In genomic region chr10:114578926-114579325, GRCm38 (mm10) we compare ENCODE assay signal across 15 mouse cellular contexts.
DNase-seq lines count a peak whose midpoint lies in the region; ATAC-seq lines count a peak whose summit lies in the region.
"Had no signal": no experiment of that assay in that cellular context is flagged by ENCODE, and none has a peak within 500 bp of the region (broad histone marks: within the 10 kb centered on the region; RNA-seq: fewer than 3 reads in every experiment).

No protein-coding gene starts in this region.

- no peak overlapping the region for H3K9ac ChIP-seq in forebrain, embryonic 13.5 days
- H3K9ac ChIP-seq: liver, embryonic 14.5 days had no signal

- peak; percentile 83; the same call in 1 of the 2 replicates for ATAC-seq in forebrain, embryonic 13.5 days
- ATAC-seq in erythroblast, adult 5-6 weeks (replicated peaks; ENCODE audit: low FRiP score, poor library complexity, severe bottlenecking): no peak

- H3K4me1 ChIP-seq in forebrain, embryonic 13.5 days: no peaks in the 10 kb centered on the region
- no peaks in the 10 kb centered on the region for H3K4me1 ChIP-seq in forebrain, embryonic 10.5 days
- H3K4me1 ChIP-seq: midbrain, embryonic 10.5 days had no signal

- no peak for DNase-seq in forebrain, embryonic 10.5 days (ENCODE audit: extremely low spot score, low spot score)
- peak; percentile 9 to 15 for DNase-seq in left cerebral cortex, postnatal 25 days (ENCODE audit: low spot score in 2 of 2)
- no peak for DNase-seq in left cerebral cortex, adult 18-20 months (ENCODE audit: low spot score in 2 of 2)
- peak; percentile 3 for DNase-seq in NIH3T3 (ENCODE audit: low read depth)
- peak; percentile 55 for DNase-seq in cerebellum, adult 9-11 months
- no peak for DNase-seq in ovary, postnatal 14 days (ENCODE audit: low spot score)
- DNase-seq: adrenal gland, adult 8-10 months; gastrocnemius, postnatal 10 days; lung, postnatal 14 days; thymus, postnatal 4 days had no signal

- intact Hi-C loops in left cerebral cortex, postnatal 25 days (cut with DNase I): no loop called here

- no peaks in the 10 kb centered on the region for H3K36me3 ChIP-seq in forebrain, embryonic 13.5 days (ENCODE audit: poor library complexity, severe bottlenecking)
- H3K36me3 ChIP-seq in forebrain, embryonic 10.5 days (replicated peaks): no peaks in the 10 kb centered on the region
- H3K36me3 ChIP-seq: midbrain, embryonic 10.5 days had no signal

- no peak overlapping the region for H3K4me3 ChIP-seq in forebrain, embryonic 13.5 days
- H3K4me3 ChIP-seq in forebrain, embryonic 10.5 days: no peak overlapping the region
- H3K4me3 ChIP-seq: midbrain, embryonic 10.5 days had no signal

- H3K27me3 ChIP-seq in forebrain, embryonic 13.5 days: no peaks in the 10 kb centered on the region
- no peaks in the 10 kb centered on the region for H3K27me3 ChIP-seq in forebrain, embryonic 10.5 days (ENCODE audit: poor library complexity, severe bottlenecking)

- H3K9me3 ChIP-seq in forebrain, embryonic 13.5 days (replicated peaks): no peaks in the 10 kb centered on the region
- no peaks in the 10 kb centered on the region for H3K9me3 ChIP-seq in forebrain, embryonic 10.5 days
- H3K9me3 ChIP-seq: midbrain, embryonic 10.5 days had no signal

- no peak overlapping the region for H3K27ac ChIP-seq in forebrain, embryonic 13.5 days
- no peak overlapping the region for H3K27ac ChIP-seq in forebrain, embryonic 10.5 days
- H3K27ac ChIP-seq: liver, embryonic 14.5 days; midbrain, embryonic 10.5 days; stomach, postnatal 0 days had no signal

- no peak overlapping the region for H3K4me2 ChIP-seq in forebrain, embryonic 13.5 days

- WGBS in forebrain, embryonic 13.5 days: 70% methylated on average over 2 of the region's 2 CpGs
- WGBS in forebrain, embryonic 10.5 days: 89% methylated on average over 2 of the region's 2 CpGs

Comparison
In these comparisons a context has a peak if more than half of its experiments do, and no peak if none do; other contexts are left out.
1. DNase-seq: peak in left cerebral cortex, postnatal 25 days (2 of 2), NIH3T3 (single experiment) and cerebellum, adult 9-11 months (single experiment); none in forebrain, embryonic 10.5 days (single experiment), left cerebral cortex, adult 18-20 months (0 of 2) and ovary, postnatal 14 days (single experiment).